Mouse (Mus musculus): Measurements from ENCODE around the gene Zdhhc8.

DNA sequence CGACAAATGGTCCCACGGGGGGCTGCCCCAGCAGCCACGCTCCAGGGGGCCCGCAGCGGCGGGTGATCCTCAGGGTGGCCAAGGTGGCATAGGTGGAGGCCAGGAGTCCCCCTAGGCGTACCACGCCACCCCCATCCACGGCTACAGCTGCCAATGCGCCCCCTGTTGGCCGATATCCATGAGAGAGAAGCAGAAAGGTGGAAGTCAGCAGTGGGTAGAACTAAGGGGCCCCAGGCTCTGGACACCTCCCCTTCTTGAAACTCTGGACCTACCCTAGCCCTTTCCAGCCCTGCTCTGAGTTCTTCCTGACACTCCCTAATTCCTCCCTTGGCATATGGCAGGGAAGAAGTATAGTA, 13.4 kb downstream of the Zdhhc8 start:
- no peak for TF ChIP-seq CTCF (IDR thresholded peaks at IDR 0.05; ENCODE audit: borderline replicate concordance, insufficient read depth, low read length)
- no peak for TF ChIP-seq POLR2A (IDR thresholded peaks at IDR 0.05; ENCODE audit: low read depth, low read length)

Measured in embryonic fibroblast, embryonic 13.5 days (primary cell).